Mouse (Mus musculus) neural tube, embryonic 12.5 days (tissue): ENCODE measurements around the gene Gtf3c1. TPM values are rescaled to one million over a fixed set of nuclear protein-coding genes. Genes with fewer than 3 reads are reported as not detected.

Source experiments
- ATAC-seq: fragments of 200-750 bp; cut with Nextera tagmentation; 2 replicates; pipeline ENCODE4 v1.8.0; 2017; ENCODE audit warnings: low read depth, mild to moderate bottlenecking, moderate TSS enrichment, moderate library complexity; ENCODE audit not compliant: low FRiP score
- H3K27ac ChIP-seq: fragments of 300-500 bp; sonication (generic); 2 replicates; pipeline ENCODE4 v1.5.1; 2016
- H3K27me3 ChIP-seq: fragments of 300-500 bp; sonication (generic); replicated peaks from 2 replicates; pipeline ENCODE4 v1.6.1; 2016; ENCODE audit warnings: mild to moderate bottlenecking
- H3K36me3 ChIP-seq: fragments of 300-500 bp; sonication (generic); 2 replicates; pipeline ENCODE4 v1.6.1; 2016; ENCODE audit warnings: mild to moderate bottlenecking
- H3K4me1 ChIP-seq: fragments of 300-500 bp; sonication (generic); 2 replicates; pipeline ENCODE4 v1.6.1; 2016
- H3K4me2 ChIP-seq: fragments of 300-500 bp; sonication (generic); replicated peaks from 2 replicates; pipeline ENCODE4 v1.6.1; 2016; ENCODE audit warnings: mild to moderate bottlenecking
- H3K4me3 ChIP-seq: fragments of 300-500 bp; sonication (generic); 2 replicates; pipeline ENCODE4 v1.5.1; 2016
- H3K9ac ChIP-seq: fragments of 300-500 bp; sonication (generic); 2 replicates; pipeline ENCODE4 v1.6.1; 2016; ENCODE audit warnings: mild to moderate bottlenecking
- H3K9me3 ChIP-seq: fragments of 300-500 bp; sonication (generic); 2 replicates; pipeline ENCODE4 v1.6.1; 2016; ENCODE audit warnings: mild to moderate bottlenecking
- WGBS: fragments of 180-500 bp; shearing (Covaris S2); methylation state at CpG from one replicate; pipeline ENCODE4 v1.1.7; 2016; 5-methylcytosine and 5-hydroxymethylcytosine counted together
- polyA plus RNA-seq: library from polyadenylated mRNA; unstranded; fragments of >200 nt; fragmentation: Nextera tagmentation; extraction: Ambion mirVana; gene quantifications from 2 replicates; pipeline ENCODE4 v1.2.1, GENCODE M21; 2016

The Gtf3c1 gene
- 44.9 and 46.8 TPM in 2 replicates for polyA plus RNA-seq

- peak within 1 kb of the TSS; percentile 78 for H3K4me3 ChIP-seq
- H3K9me3 ChIP-seq = no peaks in the 10 kb centered on the region
- no peaks in the 10 kb centered on the region for H3K27me3 ChIP-seq
- ATAC-seq = peak; percentile 99
- H3K4me1 ChIP-seq = peaks cover 32% of the 10 kb centered on the region
- under 1% methylated on average over 45 of the region's 45 CpGs for WGBS
- peak within 1 kb of the TSS; percentile 73 for H3K4me2 ChIP-seq
- peaks cover 23% of the 10 kb centered on the region for H3K36me3 ChIP-seq
- peak within 1 kb of the TSS; percentile 85 for H3K27ac ChIP-seq
- H3K9ac ChIP-seq = peak within 1 kb of the TSS; percentile 85
Observed at GRCm38 (mm10) chr7:125707593-125708022, at the start of gene Gtf3c1, which contains the start of gene D430042O09Rik. Gene Gtf3c1 (minus strand): TSS chr7:125707780. Gene D430042O09Rik (plus strand): TSS chr7:125707888.

- Histone ChIP-seq H3K9me3 (no peaks in the 10 kb centered on the region), H3K36me3 (peaks cover 5% of the 10 kb centered on the region; the same call in 1 of the 2 replicates), H3K27ac (no peak overlapping the region), H3K4me3 (no peak overlapping the region), H3K27me3 (no peaks in the 10 kb centered on the region), H3K4me1 (no peaks in the 10 kb centered on the region), H3K4me2 (no peak overlapping the region), H3K9ac (no peak overlapping the region)
- 80% methylated on average over 6 of the region's 6 CpGs for WGBS
- no peak for ATAC-seq
Observed at GRCm38 (mm10) chr7:125756806-125757205, 49.2 kb upstream of the Gtf3c1 start.

- Histone ChIP-seq H3K9ac (no peak overlapping the region), H3K27me3 (no peaks in the 10 kb centered on the region), H3K4me2 (no peak overlapping the region), H3K36me3 (peaks cover 3% of the 10 kb centered on the region; the same call in 1 of the 2 replicates), H3K4me3 (no peak overlapping the region), H3K27ac (no peak overlapping the region), H3K9me3 (no peaks in the 10 kb centered on the region), H3K4me1 (no peaks in the 10 kb centered on the region)
- WGBS = 86% methylated on average over 3 of the region's 3 CpGs
- ATAC-seq = no peak
Observed at GRCm38 (mm10) chr7:125753326-125753715, 45.7 kb upstream of the Gtf3c1 start.

GRCm38 (mm10) chr7:125752699-125753325 is 45.2 kb upstream of the Gtf3c1 start:
- WGBS = 84% methylated on average over 7 of the region's 7 CpGs
- H3K9ac ChIP-seq = no peak overlapping the region
- H3K9me3 ChIP-seq = no peaks in the 10 kb centered on the region
- no peak for ATAC-seq
- H3K27ac ChIP-seq = no peak overlapping the region
- H3K4me2 ChIP-seq = no peak overlapping the region
- no peaks in the 10 kb centered on the region for H3K4me1 ChIP-seq
- H3K27me3 ChIP-seq = no peaks in the 10 kb centered on the region
- H3K4me3 ChIP-seq = no peak overlapping the region
- H3K36me3 ChIP-seq = peaks cover 3% of the 10 kb centered on the region; the same call in 1 of the 2 replicates

DNA sequence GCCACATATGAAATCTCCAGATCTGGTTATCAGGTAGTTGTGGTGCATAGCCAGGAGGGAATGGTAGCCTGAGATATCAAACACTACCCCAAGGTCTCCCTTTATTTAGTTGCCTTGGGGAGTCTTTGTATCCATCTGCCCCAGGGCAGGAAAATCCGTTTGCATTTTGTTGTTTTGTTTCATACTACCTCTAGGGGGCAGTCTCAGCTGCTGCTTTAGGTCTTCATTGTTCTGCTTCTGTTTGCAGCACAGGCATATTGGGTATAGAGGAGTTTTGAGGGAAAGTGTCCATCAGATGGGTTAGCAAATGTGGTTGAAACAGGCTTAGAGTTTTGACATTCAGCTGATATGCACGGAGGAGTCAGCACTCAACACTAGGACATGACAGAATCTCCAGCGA is 40.6 kb upstream of the Gtf3c1 start:
- Histone ChIP-seq H3K9me3 (no peaks in the 10 kb centered on the region), H3K27me3 (no peaks in the 10 kb centered on the region), H3K9ac (no peak overlapping the region), H3K27ac (no peak overlapping the region), H3K4me3 (no peak overlapping the region), H3K36me3 (no peaks in the 10 kb centered on the region), H3K4me1 (no peaks in the 10 kb centered on the region), H3K4me2 (no peak overlapping the region)
- WGBS = 54% methylated on average over 3 of the region's 3 CpGs
- no peak for ATAC-seq

- WGBS = 64% methylated on average over 7 of the region's 7 CpGs
- no peaks in the 10 kb centered on the region for H3K36me3 ChIP-seq
- no peak for ATAC-seq
- no peak overlapping the region for H3K4me3 ChIP-seq
- H3K9me3 ChIP-seq = no peaks in the 10 kb centered on the region
- no peak overlapping the region for H3K27ac ChIP-seq
- H3K4me2 ChIP-seq = no peak overlapping the region
- H3K9ac ChIP-seq = no peak overlapping the region
- no peaks in the 10 kb centered on the region for H3K4me1 ChIP-seq
- H3K27me3 ChIP-seq = no peaks in the 10 kb centered on the region
Observed at GRCm38 (mm10) chr7:125747316-125747690, 39.7 kb upstream of the Gtf3c1 start.

- 92% methylated on average over 2 of the region's 2 CpGs for WGBS
- no peak overlapping the region for H3K4me3 ChIP-seq
- H3K27me3 ChIP-seq = no peaks in the 10 kb centered on the region
- H3K4me1 ChIP-seq = no peaks in the 10 kb centered on the region
- no peak overlapping the region for H3K27ac ChIP-seq
- no peaks in the 10 kb centered on the region for H3K9me3 ChIP-seq
- no peak overlapping the region for H3K9ac ChIP-seq
- H3K4me2 ChIP-seq = no peak overlapping the region
- no peaks in the 10 kb centered on the region for H3K36me3 ChIP-seq
- ATAC-seq = no peak
Observed at GRCm38 (mm10) chr7:125746621-125747315, 39.2 kb upstream of the Gtf3c1 start.

DNA sequence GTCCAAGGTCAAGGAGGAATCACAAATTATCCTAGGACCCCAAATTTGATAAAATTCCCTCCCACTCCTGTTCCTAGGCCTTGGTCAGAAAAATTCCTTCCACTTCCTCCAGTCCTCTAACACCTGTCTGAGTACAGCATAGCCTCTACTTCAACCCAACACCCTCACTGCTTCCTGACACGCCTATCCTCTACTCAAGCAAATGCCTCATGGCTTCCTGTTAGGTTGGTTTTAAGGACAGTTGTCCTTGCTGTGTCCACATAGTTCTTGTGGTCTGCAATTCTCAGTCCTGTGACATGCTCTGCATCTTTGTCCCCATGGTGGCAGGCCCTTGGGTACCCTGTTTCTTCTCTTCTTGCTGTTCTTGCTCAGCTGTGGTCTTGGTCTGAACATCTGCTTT is 37.2 kb upstream of the Gtf3c1 start:
- Histone ChIP-seq H3K27ac (no peak overlapping the region), H3K36me3 (no peaks in the 10 kb centered on the region)
- 80% methylated on average over 1 of the region's 1 CpGs for WGBS

DNA sequence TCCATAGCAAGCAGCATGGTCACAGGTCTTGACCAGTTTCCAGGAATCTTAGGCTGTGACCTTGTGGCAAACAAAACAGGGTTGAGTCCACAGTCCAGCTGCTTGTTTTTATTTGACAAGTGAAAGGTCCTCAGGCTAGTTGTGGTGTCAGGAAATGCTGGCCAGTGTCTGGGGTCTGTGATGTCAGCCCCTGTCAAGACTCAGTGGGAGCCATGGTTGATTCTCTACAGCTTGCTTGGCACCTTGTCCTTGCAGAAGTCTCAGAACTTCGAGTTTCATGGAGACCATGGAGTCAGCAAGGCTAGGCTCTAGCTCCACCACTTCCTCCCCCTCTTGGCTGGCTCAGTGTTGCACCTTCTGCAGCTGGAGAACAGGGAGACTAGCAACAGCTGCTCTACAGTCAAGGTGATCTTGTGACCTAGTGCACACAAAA is 33.7 kb upstream of the Gtf3c1 start:
- WGBS = 67% methylated on average over 1 of the region's 1 CpGs
- H3K4me1 ChIP-seq = no peaks in the 10 kb centered on the region
- no peaks in the 10 kb centered on the region for H3K27me3 ChIP-seq
- no peaks in the 10 kb centered on the region for H3K36me3 ChIP-seq
- no peak for ATAC-seq
- H3K4me3 ChIP-seq = no peak overlapping the region
- H3K9ac ChIP-seq = no peak overlapping the region
- H3K9me3 ChIP-seq = no peaks in the 10 kb centered on the region
- no peak overlapping the region for H3K4me2 ChIP-seq
- no peak overlapping the region for H3K27ac ChIP-seq

More for the DNA sequence above, 37.2 kb upstream of the Gtf3c1 start:
- Histone ChIP-seq H3K4me3 (no peak overlapping the region), H3K4me1 (no peaks in the 10 kb centered on the region), H3K4me2 (no peak overlapping the region), H3K27me3 (no peaks in the 10 kb centered on the region), H3K9ac (no peak overlapping the region), H3K9me3 (no peaks in the 10 kb centered on the region)
- ATAC-seq = no peak

GRCm38 (mm10) chr7:125740521-125740920 is 32.9 kb upstream of the Gtf3c1 start:
- WGBS = 84% methylated on average over 2 of the region's 2 CpGs
- H3K36me3 ChIP-seq = no peaks in the 10 kb centered on the region
- no peak for ATAC-seq

GRCm38 (mm10) chr7:125736366-125737015 is 28.9 kb upstream of the Gtf3c1 start:
- 83% methylated on average over 4 of the region's 4 CpGs for WGBS
- no peak for ATAC-seq
- no peak overlapping the region for H3K4me2 ChIP-seq
- H3K27ac ChIP-seq = no peak overlapping the region
- H3K9ac ChIP-seq = no peak overlapping the region
- no peak overlapping the region for H3K4me3 ChIP-seq
- no peaks in the 10 kb centered on the region for H3K4me1 ChIP-seq
- H3K27me3 ChIP-seq = no peaks in the 10 kb centered on the region
- H3K9me3 ChIP-seq = no peaks in the 10 kb centered on the region
- H3K36me3 ChIP-seq = no peaks in the 10 kb centered on the region

More at GRCm38 (mm10) chr7:125740521-125740920, 32.9 kb upstream of the Gtf3c1 start:
- Histone ChIP-seq H3K27ac (no peak overlapping the region), H3K27me3 (no peaks in the 10 kb centered on the region), H3K4me1 (no peaks in the 10 kb centered on the region), H3K4me2 (no peak overlapping the region), H3K9me3 (no peaks in the 10 kb centered on the region), H3K4me3 (no peak overlapping the region), H3K9ac (no peak overlapping the region)

GRCm38 (mm10) chr7:125733791-125734190 is 26.2 kb upstream of the Gtf3c1 start:
- Histone ChIP-seq H3K9me3 (no peaks in the 10 kb centered on the region), H3K27me3 (no peaks in the 10 kb centered on the region), H3K9ac (no peak overlapping the region), H3K4me1 (no peaks in the 10 kb centered on the region), H3K27ac (no peak overlapping the region), H3K4me3 (no peak overlapping the region), H3K36me3 (no peaks in the 10 kb centered on the region), H3K4me2 (no peak overlapping the region)
- ATAC-seq = no peak
- WGBS = 87% methylated on average over 4 of the region's 4 CpGs
